Comparison of ENCODE assay signal across 9 mouse cellular contexts in the genomic region with DNA sequence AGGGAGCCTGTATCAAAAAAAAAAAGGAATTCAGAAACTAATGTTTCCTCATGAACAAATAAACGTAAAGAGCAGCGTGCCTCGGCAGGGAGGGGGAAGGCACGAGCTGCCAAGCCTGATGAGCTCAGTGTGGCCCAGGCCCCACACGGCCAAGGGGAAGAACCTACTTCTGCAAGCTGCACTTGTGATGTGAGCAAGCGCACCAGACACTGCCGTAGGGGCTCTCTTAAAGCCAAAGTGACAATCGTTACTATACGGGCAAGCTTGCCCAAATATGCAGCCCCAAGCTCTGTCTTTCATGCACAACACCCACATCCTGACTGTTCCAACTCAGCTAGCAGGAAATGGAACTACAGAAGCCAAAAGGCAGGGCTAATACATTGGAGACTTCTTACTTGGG. TPM values are rescaled to one million over a fixed set of nuclear protein-coding genes. Genes with fewer than 3 reads are reported as not detected.
DNase-seq lines count a peak whose midpoint lies in the region; ATAC-seq lines count a peak whose summit lies in the region.
"Had no signal": no experiment of that assay in that cellular context is flagged by ENCODE, and none has a peak within 500 bp of the region (broad histone marks: within the 10 kb centered on the region; RNA-seq: fewer than 3 reads in every experiment).

No protein-coding gene starts in this region.

- peak; percentile 15 for DNase-seq in embryonic facial prominence, embryonic 14.5 days (ENCODE audit: low spot score)
- no peak for DNase-seq in embryonic facial prominence, embryonic 10.5 days (ENCODE audit: low spot score)
- peak; percentile 84 for DNase-seq in T-cell, adult 2 months (ENCODE audit: low spot score)
- DNase-seq in spleen, postnatal 4 days (ENCODE audit: low spot score in 2 of 2) = peak; percentile 44 to 74
- no peak for DNase-seq in layer of hippocampus, adult 18-20 months (ENCODE audit: low spot score in 2 of 2)
- no peak for DNase-seq in ovary, postnatal 10 days (ENCODE audit: low spot score)
- DNase-seq in ovary, postnatal 14 days (ENCODE audit: low spot score) = no peak

- H3K27ac ChIP-seq in embryonic facial prominence, embryonic 14.5 days (replicated peaks; ENCODE audit: low read depth, low read length) = no peak overlapping the region
- H3K27ac ChIP-seq in embryonic facial prominence, embryonic 10.5 days (replicated peaks) = no peak overlapping the region
- H3K27ac ChIP-seq: lung, embryonic 15.5 days had no signal

- H3K9ac ChIP-seq in embryonic facial prominence, embryonic 14.5 days (ENCODE audit: low read depth, low read length) = no peak overlapping the region
- H3K9ac ChIP-seq: lung, embryonic 15.5 days had no signal

- 71% methylated on average over 9 of the region's 9 CpGs for WGBS in embryonic facial prominence, embryonic 14.5 days
- WGBS in embryonic facial prominence, embryonic 10.5 days = 82% methylated on average over 9 of the region's 9 CpGs

- 0 out of 2 replicates have a peak, but pooled peaks cover 12% of the 10 kb centered on the region for H3K36me3 ChIP-seq in embryonic facial prominence, embryonic 14.5 days (ENCODE audit: control insufficient read depth, insufficient read depth, low read length)
- H3K36me3 ChIP-seq in embryonic facial prominence, embryonic 10.5 days (replicated peaks) = peaks cover 46% of the 10 kb centered on the region

- H3K4me2 ChIP-seq in embryonic facial prominence, embryonic 14.5 days (ENCODE audit: low read depth, low read length) = no peak overlapping the region
- H3K4me2 ChIP-seq: lung, embryonic 15.5 days had no signal

- no peaks in the 10 kb centered on the region for H3K9me3 ChIP-seq in embryonic facial prominence, embryonic 14.5 days (ENCODE audit: control insufficient read depth, low read length)
- no peaks in the 10 kb centered on the region for H3K9me3 ChIP-seq in embryonic facial prominence, embryonic 10.5 days
- H3K9me3 ChIP-seq: lung, embryonic 15.5 days had no signal

- H3K4me3 ChIP-seq in embryonic facial prominence, embryonic 14.5 days (ENCODE audit: low read depth, low read length) = no peak overlapping the region
- H3K4me3 ChIP-seq in embryonic facial prominence, embryonic 10.5 days = no peak overlapping the region
- H3K4me3 ChIP-seq: lung, embryonic 15.5 days had no signal

- peaks cover 3% of the 10 kb centered on the region; the same call in 1 of the 2 replicates for H3K4me1 ChIP-seq in embryonic facial prominence, embryonic 14.5 days (ENCODE audit: control insufficient read depth, insufficient read depth, low read length)
- peaks cover 6% of the 10 kb centered on the region for H3K4me1 ChIP-seq in embryonic facial prominence, embryonic 10.5 days
- H3K4me1 ChIP-seq: lung, embryonic 15.5 days had no signal

- ATAC-seq in embryonic facial prominence, embryonic 14.5 days (ENCODE audit: low read depth) = no peak
- ATAC-seq in inflammation-experienced regulatory T-cells, adult 6 months = peak; percentile 91

- no peaks in the 10 kb centered on the region for H3K27me3 ChIP-seq in embryonic facial prominence, embryonic 14.5 days (replicated peaks; ENCODE audit: control insufficient read depth, insufficient read depth, low read length)
- H3K27me3 ChIP-seq in embryonic facial prominence, embryonic 10.5 days (replicated peaks; ENCODE audit: low read depth, poor library complexity, severe bottlenecking) = no peaks in the 10 kb centered on the region
- H3K27me3 ChIP-seq: lung, embryonic 15.5 days had no signal

RNA-seq across cellular contexts. Expression of gene Ift80, which starts 23.5 kb away (rescaled TPM):
- 17.5 and 18.3 TPM in 2 replicates for polyA plus RNA-seq in embryonic facial prominence, embryonic 14.5 days (2014; fragmentation: Nextera tagmentation; extraction: Ambion mirVana)
- polyA plus RNA-seq in embryonic facial prominence, embryonic 10.5 days (2016; fragmentation: Nextera tagmentation; extraction: Ambion mirVana) = 18.1 and 18.3 TPM in 2 replicates
- polyA plus RNA-seq in inflammation-experienced regulatory T-cells, adult 6 months (2017; shearing (Covaris generic)) = 100 to 1,000 TPM in 1 of 3 experiments, 10 to 100 TPM in 2; 24.6 to 128 (median 99.2) TPM
- 10 to 100 TPM; 24.6 to 25.2 TPM for total RNA-seq in layer of hippocampus, adult 18-20 months (2021)

RNA-seq across cellular contexts. Expression of gene Smc4, which starts 23.6 kb away (rescaled TPM):
- polyA plus RNA-seq in embryonic facial prominence, embryonic 14.5 days (2014; fragmentation: Nextera tagmentation; extraction: Ambion mirVana) = 121 and 127 TPM in 2 replicates
- 166 and 187 TPM in 2 replicates for polyA plus RNA-seq in embryonic facial prominence, embryonic 10.5 days (2016; fragmentation: Nextera tagmentation; extraction: Ambion mirVana)
- polyA plus RNA-seq in inflammation-experienced regulatory T-cells, adult 6 months (2017; shearing (Covaris generic)) = 100 to 1,000 TPM; 271 to 449 (median 425) TPM
- 1 to 10 TPM; 5.8 to 6.8 TPM for total RNA-seq in layer of hippocampus, adult 18-20 months (2021)

Comparison
In these comparisons a context has a peak if more than half of its experiments do, and no peak if none do; other contexts are left out.
1. DNase-seq: peak in embryonic facial prominence, embryonic 14.5 days (single experiment), T-cell, adult 2 months (single experiment) and spleen, postnatal 4 days (2 of 2); none in embryonic facial prominence, embryonic 10.5 days (single experiment), layer of hippocampus, adult 18-20 months (0 of 2), ovary, postnatal 10 days (single experiment) and ovary, postnatal 14 days (single experiment).